7 mouse cellular contexts compared by ENCODE assay signal in the genomic region with DNA sequence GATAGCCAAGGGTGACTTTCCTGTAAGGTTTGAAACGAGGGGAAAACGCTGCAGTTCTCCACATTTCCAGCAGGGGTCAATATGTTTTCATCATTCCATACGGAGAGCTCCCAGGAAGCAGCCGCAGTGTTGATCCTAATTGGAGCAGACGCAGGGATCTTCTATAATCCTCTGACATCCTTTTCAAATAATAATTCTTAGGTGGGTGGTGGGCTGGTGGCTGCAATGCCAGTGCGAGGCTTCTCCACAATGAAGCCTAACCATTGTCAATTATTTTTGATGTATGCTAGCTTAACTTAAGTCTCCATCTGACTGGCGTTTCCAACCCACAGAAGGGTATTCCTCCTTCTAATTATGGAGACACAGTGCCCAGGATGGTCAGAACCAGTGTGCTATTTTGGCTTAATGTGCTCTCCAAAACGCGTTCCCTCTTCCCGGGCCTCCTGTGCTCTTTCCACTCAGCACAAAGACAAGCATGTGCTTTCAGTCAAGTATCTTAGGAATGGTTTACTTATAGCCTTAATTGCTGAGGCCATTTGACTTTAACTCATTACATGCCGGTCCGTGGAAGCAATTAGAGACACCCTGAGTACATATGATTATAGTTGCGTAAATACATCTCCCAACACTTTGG.
A peak's percentile ranks its signal among the peaks of the same experiment; 100 is the strongest.
DNase-seq lines count a peak whose midpoint lies in the region; ATAC-seq lines count a peak whose summit lies in the region.

No protein-coding gene starts in this region.

- H3K4me2 ChIP-seq in intestine, embryonic 15.5 days (replicated peaks): peak overlapping the region; percentile 51
- peak overlapping the region; percentile 37 for H3K4me2 ChIP-seq in midbrain, embryonic 11.5 days
- peak overlapping the region; percentile 51 for H3K4me2 ChIP-seq in stomach, embryonic 16.5 days (ENCODE audit: low read depth, low read length)

- H3K4me3 ChIP-seq in intestine, embryonic 15.5 days (replicated peaks): no peak overlapping the region
- H3K4me3 ChIP-seq in midbrain, embryonic 11.5 days (ENCODE audit: low read depth, low read length): no peak overlapping the region
- no peak overlapping the region; the same call in 1 of the 2 replicates for H3K4me3 ChIP-seq in stomach, embryonic 16.5 days (replicated peaks; ENCODE audit: low read length)

- no peaks in the 10 kb centered on the region for H3K27me3 ChIP-seq in intestine, embryonic 15.5 days (replicated peaks)
- H3K27me3 ChIP-seq in midbrain, embryonic 11.5 days (ENCODE audit: control insufficient read depth, insufficient read depth, low read length): no peaks in the 10 kb centered on the region
- H3K27me3 ChIP-seq in stomach, embryonic 16.5 days (ENCODE audit: control insufficient read depth, insufficient read depth, low read length): no peaks in the 10 kb centered on the region

- H3K9ac ChIP-seq in intestine, embryonic 15.5 days: no peak overlapping the region
- peak overlapping the region; percentile 14; the same call in 1 of the 2 replicates for H3K9ac ChIP-seq in midbrain, embryonic 11.5 days (ENCODE audit: low read length)
- 0 out of 2 replicates have a peak overlapping the region, but pooled peaks have one; percentile 2 for H3K9ac ChIP-seq in stomach, embryonic 16.5 days (ENCODE audit: low read length)

- DNase-seq in adrenal gland, postnatal 14 days: peak; percentile 75
- DNase-seq in embryo, embryonic 10.5 days (ENCODE audit: low spot score): peak; percentile 94
- peak; percentile 16 to 49 for DNase-seq in gastrocnemius, postnatal 36 days
- DNase-seq in left cerebral cortex, postnatal 10 days (ENCODE audit: extremely low spot score in 1 of 2, low spot score in 2 of 2): peak; percentile 76 to 82
- DNase-seq in midbrain, embryonic 11.5 days (ENCODE audit: low spot score, missing footprints): peak; percentile 99

- WGBS in intestine, embryonic 15.5 days: 7% methylated on average over 13 of the region's 13 CpGs
- WGBS in midbrain, embryonic 11.5 days: 15% methylated on average over 13 of the region's 13 CpGs
- 6% methylated on average over 13 of the region's 13 CpGs for WGBS in stomach, embryonic 16.5 days

- H3K27ac ChIP-seq in intestine, embryonic 15.5 days: peak overlapping the region; percentile 37; the same call in 1 of the 2 replicates
- peak overlapping the region; percentile 63 for H3K27ac ChIP-seq in midbrain, embryonic 11.5 days (ENCODE audit: low read depth, low read length)
- H3K27ac ChIP-seq in stomach, embryonic 16.5 days (ENCODE audit: low read length): peak overlapping the region; percentile 68

- H3K4me1 ChIP-seq in intestine, embryonic 15.5 days (replicated peaks): peaks cover 3% of the 10 kb centered on the region; the same call in 1 of the 2 replicates
- H3K4me1 ChIP-seq in midbrain, embryonic 11.5 days (ENCODE audit: control insufficient read depth, insufficient read depth, low read length): peaks cover 5% of the 10 kb centered on the region; the same call in 1 of the 2 replicates
- peaks cover 4% of the 10 kb centered on the region; the same call in 1 of the 2 replicates for H3K4me1 ChIP-seq in stomach, embryonic 16.5 days (ENCODE audit: control insufficient read depth, insufficient read depth, low read length)

- H3K36me3 ChIP-seq in intestine, embryonic 15.5 days: no peaks in the 10 kb centered on the region
- no peaks in the 10 kb centered on the region for H3K36me3 ChIP-seq in midbrain, embryonic 11.5 days (ENCODE audit: control insufficient read depth, insufficient read depth, low read length)
- no peaks in the 10 kb centered on the region for H3K36me3 ChIP-seq in stomach, embryonic 16.5 days (ENCODE audit: control insufficient read depth, insufficient read depth, low read length)

- H3K9me3 ChIP-seq in intestine, embryonic 15.5 days: no peaks in the 10 kb centered on the region
- H3K9me3 ChIP-seq in midbrain, embryonic 11.5 days (ENCODE audit: control insufficient read depth, low read length): no peaks in the 10 kb centered on the region
- no peaks in the 10 kb centered on the region for H3K9me3 ChIP-seq in stomach, embryonic 16.5 days (replicated peaks; ENCODE audit: control insufficient read depth, low read length)

- peak; percentile 86 for ATAC-seq in intestine, embryonic 15.5 days
- peak; percentile 91 for ATAC-seq in midbrain, embryonic 11.5 days (ENCODE audit: low FRiP score)
- peak; percentile 85 for ATAC-seq in stomach, embryonic 16.5 days (ENCODE audit: insufficient read depth, low FRiP score)

- intact Hi-C loops in gastrocnemius, postnatal 36 days (cut with DNase I): loop anchor here (5.0 kb wide), 1 partner anchor 756 kb away; no protein-coding TSS in a partner anchor
- intact Hi-C loops in left cerebral cortex, postnatal 10 days (cut with DNase I): loop anchor here (5.0 to 10.0 kb wide), 6 partner anchors 126 to 1328 kb away; a partner anchor contains a TSS

Comparison
In these comparisons a context has a peak if more than half of its experiments do, and no peak if none do; other contexts are left out.
1. DNase-seq: peak in every context shown above with its lines; median percentile 99 in midbrain, embryonic 11.5 days; 94 in embryo, embryonic 10.5 days; 79 in left cerebral cortex, postnatal 10 days; 75 in adrenal gland, postnatal 14 days; 32 in gastrocnemius, postnatal 36 days.